16 mouse cellular contexts compared by ENCODE assay signal in genomic region chr1:137605890-137606663, GRCm38 (mm10).
A peak's percentile ranks its signal among the peaks of the same experiment; 100 is the strongest.
DNase-seq lines count a peak whose midpoint lies in the region; ATAC-seq and TF ChIP-seq lines count a peak whose summit lies in the region.
"Had no signal": no experiment of that assay in that cellular context is flagged by ENCODE, and none has a peak within 500 bp of the region (broad histone marks: within the 10 kb centered on the region; RNA-seq: fewer than 3 reads in every experiment).

No protein-coding gene starts in this region.

- WGBS in limb, embryonic 14.5 days = 45% methylated on average over 11 of the region's 11 CpGs
- 76% methylated on average over 11 of the region's 11 CpGs for WGBS in limb, embryonic 10.5 days
- WGBS in forebrain, postnatal 0 days = 32% methylated on average over 11 of the region's 11 CpGs
- WGBS in midbrain, embryonic 12.5 days = 48% methylated on average over 11 of the region's 11 CpGs

- H3K27me3 ChIP-seq in limb, embryonic 14.5 days (ENCODE audit: control insufficient read depth, insufficient read depth, low read length) = no peaks in the 10 kb centered on the region
- no peaks in the 10 kb centered on the region for H3K27me3 ChIP-seq in limb, embryonic 10.5 days (ENCODE audit: low read depth, poor library complexity, severe bottlenecking)
- no peaks in the 10 kb centered on the region for H3K27me3 ChIP-seq in forebrain, postnatal 0 days (ENCODE audit: insufficient read depth, low read length)
- H3K27me3 ChIP-seq in midbrain, embryonic 12.5 days = no peaks in the 10 kb centered on the region
- H3K27me3 ChIP-seq: embryonic facial prominence, embryonic 12.5 days; liver, embryonic 12.5 days; stomach, embryonic 15.5 days had no signal

- H3K4me3 ChIP-seq in limb, embryonic 14.5 days (replicated peaks; ENCODE audit: low read length) = no peak overlapping the region
- H3K4me3 ChIP-seq in limb, embryonic 10.5 days = no peak overlapping the region
- no peak overlapping the region for H3K4me3 ChIP-seq in forebrain, postnatal 0 days (ENCODE audit: low read depth, low read length)
- H3K4me3 ChIP-seq in midbrain, embryonic 12.5 days = no peak overlapping the region
- H3K4me3 ChIP-seq: embryonic facial prominence, embryonic 12.5 days; heart, embryonic 10.5 days; liver, embryonic 12.5 days; myocyte; stomach, embryonic 15.5 days had no signal

- no peak for TF ChIP-seq CTCF in forebrain, postnatal 0 days (IDR thresholded peaks at IDR 0.05; ENCODE audit: low read depth)

- no peaks in the 10 kb centered on the region for H3K36me3 ChIP-seq in limb, embryonic 14.5 days (ENCODE audit: control insufficient read depth, insufficient read depth, low read length)
- no peaks in the 10 kb centered on the region for H3K36me3 ChIP-seq in limb, embryonic 10.5 days
- no peaks in the 10 kb centered on the region for H3K36me3 ChIP-seq in forebrain, postnatal 0 days (ENCODE audit: insufficient read depth)
- H3K36me3 ChIP-seq in midbrain, embryonic 12.5 days = no peaks in the 10 kb centered on the region
- H3K36me3 ChIP-seq: embryonic facial prominence, embryonic 12.5 days; heart, embryonic 10.5 days; liver, embryonic 12.5 days; stomach, embryonic 15.5 days had no signal

- H3K4me2 ChIP-seq in limb, embryonic 14.5 days (replicated peaks; ENCODE audit: low read depth, low read length, severe bottlenecking) = no peak overlapping the region
- H3K4me2 ChIP-seq in forebrain, postnatal 0 days (ENCODE audit: low read depth) = peak overlapping the region; percentile 37
- peak overlapping the region; percentile 36 for H3K4me2 ChIP-seq in midbrain, embryonic 12.5 days (replicated peaks)
- H3K4me2 ChIP-seq: embryonic facial prominence, embryonic 12.5 days; liver, embryonic 12.5 days; stomach, embryonic 15.5 days had no signal

- H3K9me3 ChIP-seq in limb, embryonic 14.5 days (ENCODE audit: control insufficient read depth, low read length) = no peaks in the 10 kb centered on the region
- H3K9me3 ChIP-seq in limb, embryonic 10.5 days (replicated peaks) = no peaks in the 10 kb centered on the region
- no peaks in the 10 kb centered on the region for H3K9me3 ChIP-seq in forebrain, postnatal 0 days (ENCODE audit: low read length)
- H3K9me3 ChIP-seq in midbrain, embryonic 12.5 days = no peaks in the 10 kb centered on the region
- H3K9me3 ChIP-seq: embryonic facial prominence, embryonic 12.5 days; heart, embryonic 10.5 days; liver, embryonic 12.5 days; stomach, embryonic 15.5 days had no signal

- ATAC-seq in limb, embryonic 14.5 days (ENCODE audit: low FRiP score, low read depth) = no peak
- ATAC-seq in forebrain, postnatal 0 days = peak; percentile 74
- ATAC-seq in midbrain, embryonic 12.5 days (ENCODE audit: low FRiP score, low read depth) = peak; percentile 84
- ATAC-seq: liver, embryonic 12.5 days had no signal

- no peaks in the 10 kb centered on the region; the same call in 1 of the 2 replicates for H3K4me1 ChIP-seq in limb, embryonic 14.5 days (ENCODE audit: control insufficient read depth, insufficient read depth, low read length)
- H3K4me1 ChIP-seq in limb, embryonic 10.5 days = no peaks in the 10 kb centered on the region
- H3K4me1 ChIP-seq in forebrain, postnatal 0 days (ENCODE audit: insufficient read depth) = no peaks in the 10 kb centered on the region
- peaks cover 6% of the 10 kb centered on the region; the same call in 1 of the 2 replicates for H3K4me1 ChIP-seq in midbrain, embryonic 12.5 days
- H3K4me1 ChIP-seq: embryonic facial prominence, embryonic 12.5 days; heart, embryonic 10.5 days; liver, embryonic 12.5 days; stomach, embryonic 15.5 days had no signal

- no peak overlapping the region for H3K27ac ChIP-seq in limb, embryonic 14.5 days (replicated peaks; ENCODE audit: low read depth, low read length)
- no peak overlapping the region for H3K27ac ChIP-seq in limb, embryonic 10.5 days
- H3K27ac ChIP-seq in forebrain, postnatal 0 days (ENCODE audit: low read depth, low read length) = peak overlapping the region; percentile 51; the same call in 1 of the 2 replicates
- H3K27ac ChIP-seq in midbrain, embryonic 12.5 days (replicated peaks) = peak overlapping the region; percentile 54
- H3K27ac ChIP-seq: embryonic facial prominence, embryonic 12.5 days; heart, embryonic 10.5 days; liver, embryonic 12.5 days; stomach, embryonic 15.5 days had no signal

- DNase-seq in limb, embryonic 14.5 days (ENCODE audit: low spot score) = peak; percentile 33
- no peak for DNase-seq in limb, embryonic 10.5 days (ENCODE audit: low spot score)
- peak; percentile 59 for DNase-seq in forebrain, postnatal 0 days
- DNase-seq in right cerebral cortex, postnatal 36 days (ENCODE audit: low spot score in 2 of 2) = no peak
- DNase-seq in right cerebral cortex, postnatal 10 days (ENCODE audit: low spot score in 2 of 2) = no peak
- DNase-seq in right cerebral cortex, postnatal 14 days = no peak
- DNase-seq: adrenal gland, adult 8-10 months; kidney, postnatal 14 days; lung, postnatal 14 days; right cerebral cortex, adult 18-20 months had no signal

- no peak for TF ChIP-seq POLR2A in limb, embryonic 14.5 days (IDR thresholded peaks at IDR 0.05; ENCODE audit: borderline replicate concordance, extremely low read depth, insufficient read depth, insufficient read length)

- H3K9ac ChIP-seq in limb, embryonic 14.5 days (ENCODE audit: low read depth, low read length, severe bottlenecking) = no peak overlapping the region
- no peak overlapping the region for H3K9ac ChIP-seq in forebrain, postnatal 0 days
- H3K9ac ChIP-seq in midbrain, embryonic 12.5 days (replicated peaks) = no peak overlapping the region
- H3K9ac ChIP-seq: embryonic facial prominence, embryonic 12.5 days; liver, embryonic 12.5 days; stomach, embryonic 15.5 days had no signal

Comparison
In these comparisons a context has a peak if more than half of its experiments do, and no peak if none do; other contexts are left out.
1. DNase-seq: peak in limb, embryonic 14.5 days (single experiment) and forebrain, postnatal 0 days (single experiment); none in limb, embryonic 10.5 days (single experiment), right cerebral cortex, postnatal 36 days (0 of 2), right cerebral cortex, postnatal 10 days (0 of 2) and right cerebral cortex, postnatal 14 days (single experiment).
2. H3K27ac ChIP-seq: peak in forebrain, postnatal 0 days (single experiment) and midbrain, embryonic 12.5 days (single experiment); none in limb, embryonic 14.5 days (single experiment) and limb, embryonic 10.5 days (single experiment).